Mouse (Mus musculus) CD4-positive, CD25-positive, alpha-beta regulatory T cell, adult 2 months (primary cell): ENCODE data around the gene Nav2.

Experiments
- DNase-seq: peaks from one replicate; pipeline ENCODE4 v3.0.0-alpha.2; 2012; ENCODE audit warnings: low read depth, low spot score

Gene Nav2

GRCm38 (mm10) chr7:49282446-49282845, 373.9 kb downstream of the Nav2 start:
- DNase-seq: no peak

- DNase-seq: no peak
These were observed 375.2 kb downstream of the Nav2 start for GRCm38 (mm10) chr7:49283507-49284361.

GRCm38 (mm10) chr7:49288186-49288585, 379.7 kb downstream of the Nav2 start:
- DNase-seq: no peak

- DNase-seq: no peak
These were observed 381.8 kb downstream of the Nav2 start for GRCm38 (mm10) chr7:49290308-49290707.

- DNase-seq: no peak
These were observed 382.8 kb downstream of the Nav2 start for GRCm38 (mm10) chr7:49291208-49291892.

- DNase-seq: no peak
These were observed 388.6 kb downstream of the Nav2 start for GRCm38 (mm10) chr7:49297148-49297547.

GRCm38 (mm10) chr7:49298431-49298839, 389.9 kb downstream of the Nav2 start:
- no peak for DNase-seq

- DNase-seq: no peak
These were observed 393.0 kb downstream of the Nav2 start for GRCm38 (mm10) chr7:49301487-49301886.

GRCm38 (mm10) chr7:49303600-49304411, 395.3 kb downstream of the Nav2 start:
- DNase-seq: peak; percentile 32

- DNase-seq: peak; percentile 4
These were observed 399.2 kb downstream of the Nav2 start for GRCm38 (mm10) chr7:49307717-49308116.

GRCm38 (mm10) chr7:49309746-49310145, 401.2 kb downstream of the Nav2 start:
- no peak for DNase-seq

- DNase-seq: no peak
These were observed 405.4 kb downstream of the Nav2 start for GRCm38 (mm10) chr7:49313945-49314344.

GRCm38 (mm10) chr7:49315033-49315432, 406.5 kb downstream of the Nav2 start:
- DNase-seq: no peak

- no peak for DNase-seq
These were observed 408.1 kb downstream of the Nav2 start for GRCm38 (mm10) chr7:49316600-49316999.

- no peak for DNase-seq
These were observed 409.8 kb downstream of the Nav2 start for GRCm38 (mm10) chr7:49318183-49318897.

- no peak for DNase-seq
These were observed 410.4 kb downstream of the Nav2 start for GRCm38 (mm10) chr7:49318898-49319293.

GRCm38 (mm10) chr7:49319981-49320380, 411.5 kb downstream of the Nav2 start:
- no peak for DNase-seq

GRCm38 (mm10) chr7:49321124-49321531, 412.6 kb downstream of the Nav2 start:
- DNase-seq: no peak

GRCm38 (mm10) chr7:49322179-49322578, 413.7 kb downstream of the Nav2 start:
- DNase-seq: no peak

GRCm38 (mm10) chr7:49324575-49324974, 416.1 kb downstream of the Nav2 start:
- peak; percentile 6 for DNase-seq

GRCm38 (mm10) chr7:49326136-49326722, 417.7 kb downstream of the Nav2 start:
- no peak for DNase-seq
